Mouse (Mus musculus) fibroblast of lung, adult 2 months (primary cell): ENCODE results near the gene Map3k4.
"Not testable (repeated sequence)": the region's sequence is repeated elsewhere in the genome, so short reads cannot be mapped to it uniquely, and the experiment has no call there.

Source experiments
- DNase-seq: peaks from one replicate; pipeline ENCODE4 v3.0.0-alpha.2; 2011; ENCODE audit warnings: low read depth

Gene Map3k4

GRCm38 (mm10) chr17:12224551-12224950 is 94.0 kb downstream of the Map3k4 start:
- DNase-seq, result not testable (repeated sequence)

DNA sequence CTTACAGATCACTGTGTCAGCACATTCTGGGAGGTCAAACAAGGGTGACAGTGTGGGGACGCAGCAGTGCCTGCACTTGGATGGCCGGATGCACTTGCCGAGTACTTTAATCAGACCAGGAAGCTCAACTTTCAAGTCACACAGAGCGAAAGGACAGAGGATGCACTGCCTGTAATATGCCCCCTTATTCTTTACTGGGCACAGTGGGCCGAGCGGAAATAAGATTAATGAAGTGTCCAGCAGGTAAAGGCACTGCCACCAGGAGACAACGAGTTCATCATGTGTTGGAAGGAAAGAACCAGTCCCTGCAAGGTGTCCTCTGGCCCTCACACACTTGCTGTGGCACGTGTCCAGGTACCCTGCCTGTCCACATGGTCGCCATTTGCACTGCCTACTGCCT is 94.5 kb downstream of the Map3k4 start:
- DNase-seq, result no peak

GRCm38 (mm10) chr17:12223682-12224081 is 94.9 kb downstream of the Map3k4 start:
- DNase-seq, result no peak

- no peak for DNase-seq
Measured at GRCm38 (mm10) chr17:12221926-12222325, 96.7 kb downstream of the Map3k4 start.

DNA sequence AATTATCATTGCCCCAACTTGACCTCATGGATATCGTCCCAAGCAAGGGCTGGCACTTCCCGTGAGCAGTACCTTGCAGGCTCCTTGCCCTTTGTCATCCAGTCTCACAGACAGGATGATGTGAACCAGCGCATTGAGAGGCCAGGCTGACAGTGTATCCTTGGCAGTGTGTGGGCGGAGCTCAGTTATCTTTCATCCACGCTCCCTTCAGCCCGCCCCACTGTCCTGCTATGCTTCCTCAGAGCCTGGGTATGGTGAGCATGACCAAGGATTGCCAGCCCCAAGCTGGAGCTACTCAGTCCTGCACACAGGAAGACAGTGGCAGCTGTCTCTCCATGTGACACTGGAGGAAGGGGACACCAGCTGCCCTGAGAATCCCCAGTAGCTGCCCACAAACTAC is 102.4 kb downstream of the Map3k4 start:
- no peak for DNase-seq

DNA sequence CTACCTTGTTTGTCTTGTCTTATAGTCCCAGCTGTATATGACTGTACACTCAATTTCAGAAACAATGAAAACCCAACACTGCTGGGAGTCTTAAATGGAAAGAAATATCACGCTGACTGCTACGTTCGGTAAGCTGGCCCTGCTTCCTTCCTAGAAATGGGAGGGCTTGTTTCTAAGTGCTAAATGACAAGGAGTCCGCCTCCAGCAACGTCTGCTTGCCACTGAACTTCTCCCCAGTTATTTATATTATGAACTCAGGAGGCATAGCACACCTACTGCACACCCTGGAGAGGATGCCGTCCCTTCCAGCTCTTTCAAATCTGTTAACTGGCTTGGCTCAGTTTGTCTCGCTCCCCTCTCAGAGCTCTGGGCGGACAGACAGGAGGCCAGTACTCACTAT is 105.2 kb downstream of the Map3k4 start:
- DNase-seq, result no peak

- no peak for DNase-seq
Measured at GRCm38 (mm10) chr17:12212341-12212740, 106.3 kb downstream of the Map3k4 start.

- DNase-seq, result no peak
Measured at GRCm38 (mm10) chr17:12211890-12212289, 106.7 kb downstream of the Map3k4 start.

DNA sequence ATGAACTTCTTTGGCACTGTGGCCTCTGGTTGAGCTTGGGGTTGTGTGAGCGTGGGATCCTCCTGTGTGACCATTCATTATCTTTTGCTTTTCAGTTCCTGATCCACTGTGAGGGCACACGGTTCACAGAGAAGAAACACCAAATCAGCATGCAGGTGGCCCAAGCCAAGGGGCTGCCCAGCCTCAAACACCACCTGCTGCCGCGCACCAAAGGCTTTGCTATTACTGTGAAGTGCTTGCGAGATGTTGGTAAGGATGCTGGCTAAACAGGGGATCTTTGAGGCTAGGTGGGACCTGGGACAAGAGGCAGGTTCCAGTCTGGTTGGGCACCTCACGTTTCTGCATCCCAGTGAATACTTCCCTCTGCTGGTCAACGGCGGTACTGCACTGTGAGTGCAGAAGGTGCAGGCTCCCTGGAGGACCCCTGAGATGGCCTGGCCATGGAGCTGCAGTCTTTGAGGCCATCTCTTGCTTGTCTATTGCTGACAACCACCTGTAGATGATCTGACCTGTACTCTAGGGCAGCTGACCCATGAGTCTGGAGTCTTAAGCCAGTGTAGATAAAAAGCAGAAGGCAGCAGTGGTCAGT is 108.0 kb downstream of the Map3k4 start:
- DNase-seq, result no peak

- DNase-seq, result peak; percentile 86
Measured at GRCm38 (mm10) chr17:12209481-12209880, 109.1 kb downstream of the Map3k4 start.

- DNase-seq, result no peak
Measured at GRCm38 (mm10) chr17:12207022-12207548, 111.5 kb downstream of the Map3k4 start.

DNA sequence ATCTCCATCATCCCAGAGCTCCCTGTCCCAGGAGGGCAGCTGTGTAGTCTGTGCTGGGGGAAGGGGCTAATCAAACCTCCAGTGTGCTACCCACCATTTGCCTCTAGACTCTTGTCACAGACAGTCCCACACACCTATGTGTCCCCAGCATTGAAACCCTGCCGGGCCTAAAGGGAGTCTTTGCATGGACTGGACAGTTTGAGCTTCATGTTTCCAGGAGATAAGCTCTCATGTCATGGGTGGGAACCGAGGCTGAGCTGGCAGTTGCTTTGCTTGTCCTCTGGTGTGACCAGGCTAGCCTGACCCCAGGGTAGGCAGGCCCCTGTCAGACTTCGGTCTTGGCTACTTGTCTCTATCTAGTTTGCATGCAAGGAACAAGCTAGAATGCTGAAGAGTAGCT is 112.3 kb downstream of the Map3k4 start:
- no peak for DNase-seq

GRCm38 (mm10) chr17:12205694-12206075 is 112.9 kb downstream of the Map3k4 start:
- no peak for DNase-seq

GRCm38 (mm10) chr17:12205015-12205693 is 113.4 kb downstream of the Map3k4 start:
- no peak for DNase-seq

GRCm38 (mm10) chr17:12204689-12205014 is 113.9 kb downstream of the Map3k4 start:
- DNase-seq, result no peak

- DNase-seq, result no peak
Measured at GRCm38 (mm10) chr17:12204246-12204645, 114.3 kb downstream of the Map3k4 start.

DNA sequence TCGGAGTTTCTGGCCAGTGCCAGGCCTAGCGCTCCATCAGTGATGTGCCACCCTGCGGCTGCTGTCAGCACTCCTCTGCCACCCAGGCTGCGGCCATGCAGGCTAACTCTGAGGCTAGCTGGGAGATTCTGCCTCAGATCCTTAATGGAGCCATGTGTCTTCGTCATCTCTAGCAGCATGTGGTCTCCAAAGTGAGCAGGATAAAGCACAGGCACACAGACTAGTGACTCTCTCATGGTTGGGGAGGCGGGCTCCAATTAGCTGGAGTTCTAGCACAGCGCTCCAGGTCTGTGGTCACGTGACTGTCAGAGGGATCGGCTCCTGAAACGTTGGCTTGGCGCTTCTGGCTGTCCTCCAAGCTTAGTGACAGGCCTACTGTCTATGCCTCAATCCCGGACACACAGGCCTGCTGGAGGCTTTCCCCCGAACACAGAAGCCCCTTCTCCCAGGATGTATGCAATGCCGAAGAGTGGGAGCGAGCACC is 115.1 kb downstream of the Map3k4 start:
- no peak for DNase-seq

DNA sequence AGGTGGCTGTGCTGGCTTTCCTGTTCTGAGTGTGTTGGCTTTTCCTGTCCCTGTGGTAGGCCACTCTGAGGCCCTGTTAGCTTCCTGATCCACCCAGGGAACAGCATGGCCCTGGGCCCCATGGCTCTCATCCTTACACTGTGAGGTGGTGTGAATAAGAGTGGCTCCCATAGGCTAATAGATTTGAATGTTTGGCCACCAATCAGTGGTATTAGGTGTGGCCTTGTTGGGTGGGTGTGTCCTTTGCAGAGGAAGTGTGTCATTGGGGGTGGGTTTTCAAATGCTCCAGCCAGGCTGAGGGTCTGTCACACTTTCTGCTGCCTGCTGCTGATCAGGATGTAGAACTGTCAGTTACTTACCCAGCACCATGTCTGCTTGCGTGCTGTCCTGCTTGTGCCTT is 117.5 kb downstream of the Map3k4 start:
- DNase-seq, result no peak

- DNase-seq, result no peak
Measured at GRCm38 (mm10) chr17:12199933-12200332, 118.7 kb downstream of the Map3k4 start.

- DNase-seq, result no peak
Measured at GRCm38 (mm10) chr17:12195604-12196003, 123.0 kb downstream of the Map3k4 start.

GRCm38 (mm10) chr17:12195137-12195536 is 123.5 kb downstream of the Map3k4 start:
- DNase-seq, result no peak

DNA sequence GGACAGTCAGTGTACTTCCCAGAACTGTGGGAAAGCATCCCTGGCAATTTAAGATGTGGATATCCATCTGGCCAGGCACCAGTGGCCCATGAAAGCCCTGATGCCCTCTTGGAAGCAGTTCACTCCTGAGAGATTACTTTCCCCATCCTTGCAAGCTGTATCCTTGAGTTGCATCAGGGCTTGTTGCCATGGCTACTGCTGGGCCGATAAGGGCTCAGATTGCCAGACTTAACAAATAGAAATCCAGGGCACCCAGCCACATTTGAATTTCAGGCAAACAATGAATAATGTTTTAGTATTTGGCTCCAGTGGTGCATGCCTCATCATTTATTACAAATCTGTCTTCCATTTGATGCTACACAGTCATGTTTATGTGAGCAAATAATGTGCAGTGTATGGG is 130.8 kb downstream of the Map3k4 start:
- DNase-seq, result peak; percentile 69

DNA sequence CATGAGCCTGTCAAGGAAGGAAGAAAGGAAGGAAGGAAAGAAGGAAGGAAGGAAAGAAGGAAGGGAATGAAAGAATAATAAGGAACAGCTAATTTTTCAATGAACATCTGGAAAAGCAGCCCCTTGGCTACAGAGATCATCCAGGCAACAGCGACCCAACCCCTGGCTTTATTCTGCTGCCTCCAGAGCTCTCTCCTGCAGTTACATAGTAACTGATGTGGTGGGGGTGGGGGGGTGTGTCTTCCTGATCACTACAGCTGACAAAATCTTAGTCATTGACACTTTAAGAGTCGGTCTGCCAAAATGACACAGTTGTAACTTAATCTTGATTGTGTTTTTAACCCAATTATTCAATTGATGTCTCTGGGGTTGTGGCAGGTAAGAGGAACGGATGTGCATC is 132.3 kb downstream of the Map3k4 start:
- no peak for DNase-seq

- DNase-seq, result no peak
Measured at GRCm38 (mm10) chr17:12185855-12186254, 132.7 kb downstream of the Map3k4 start.
